Mouse (Mus musculus): ENCODE data around the gene Zfp296. TPM values are rescaled to one million over a fixed set of nuclear protein-coding genes. Genes with fewer than 3 reads are reported as not detected.

Gene Zfp296
- total and polyA plus RNA-seq, 2 experiments from 2014 or later, result 0.16 to 1.2 TPM

DNA sequence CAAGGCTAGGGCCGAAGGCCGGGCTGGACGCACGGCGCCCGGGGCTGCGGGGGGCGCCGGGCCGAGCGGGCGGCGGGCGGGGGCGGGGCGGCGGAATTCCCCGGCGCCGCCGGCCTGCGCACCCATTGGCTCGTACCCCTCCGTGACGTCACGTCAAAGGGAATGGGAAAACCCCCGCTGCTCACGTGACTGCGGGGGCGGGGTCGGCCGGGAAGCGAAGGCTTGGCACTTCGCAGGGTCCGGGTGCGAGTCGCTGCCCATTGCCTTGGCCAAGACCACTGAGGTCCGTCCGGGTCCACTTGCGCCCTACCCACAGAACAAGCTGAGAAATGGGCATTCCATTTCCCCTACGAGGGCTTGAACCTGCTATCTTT lies 52.3 kb downstream of the Zfp296 start, which contains the start of gene Relb:
Relb (minus strand) TSS at position 78 of the 374 bp plus-strand sequence.
- 4% methylated on average over 39 of the region's 41 CpGs for WGBS
- Histone ChIP-seq H3K4me1 (ENCODE audit: insufficient read depth) (no peaks in the 10 kb centered on the region), H3K36me3 (ENCODE audit: insufficient read depth) (peaks cover 20% of the 10 kb centered on the region), H3K4me3 (ENCODE audit: low read depth, low read length) (peak within 1 kb of the TSS; percentile 76), H3K27ac (ENCODE audit: low read depth, low read length) (peak within 1 kb of the TSS; percentile 57; the same call in 1 of the 2 replicates), H3K9ac (peak within 1 kb of the TSS; percentile 49), H3K4me2 (ENCODE audit: low read depth) (peak within 1 kb of the TSS; percentile 92), H3K9me3 (ENCODE audit: low read length) (no peaks in the 10 kb centered on the region), H3K27me3 (ENCODE audit: insufficient read depth, low read length) (no peaks in the 10 kb centered on the region)
- TF ChIP-seq CTCF (IDR thresholded peaks at IDR 0.05; ENCODE audit: low read depth), result no peak
- ATAC-seq (peak; percentile 85), DNase-seq (peak; percentile 92)

Other genes starting within 250 kb of the Zfp296 start
- gene Ercc1, start 232.5 kb upstream of the Zfp296 start, total RNA-seq (2014; rRNA removed), result 56.6 and 73.6 TPM in 2 replicates
- gene Ercc1, start 232.5 kb upstream of the Zfp296 start, polyA plus RNA-seq (2015; fragmentation: Nextera tagmentation; extraction: Ambion mirVana), result 80.5 and 81.0 TPM in 2 replicates
- 12.1 and 15.5 TPM in 2 replicates for gene Cd3eap, start 217.8 kb upstream of the Zfp296 start, total RNA-seq (2014; rRNA removed)
- 19.4 and 21.6 TPM in 2 replicates for gene Cd3eap, start 217.8 kb upstream of the Zfp296 start, polyA plus RNA-seq (2015; fragmentation: Nextera tagmentation; extraction: Ambion mirVana)
- gene Ppp1r13l, start 217.5 kb upstream of the Zfp296 start, total RNA-seq (2014; rRNA removed), result 0.76 and 1.2 TPM in 2 replicates
- 2.0 and 2.1 TPM in 2 replicates for gene Ppp1r13l, start 217.5 kb upstream of the Zfp296 start, polyA plus RNA-seq (2015; fragmentation: Nextera tagmentation; extraction: Ambion mirVana)
- 47.7 and 58.2 TPM in 2 replicates for gene Ercc2, start 195.3 kb upstream of the Zfp296 start, total RNA-seq (2014; rRNA removed)
- 17.9 and 21.8 TPM in 2 replicates for gene Ercc2, start 195.3 kb upstream of the Zfp296 start, polyA plus RNA-seq (2015; fragmentation: Nextera tagmentation; extraction: Ambion mirVana)
- gene Klc3, start 173.2 kb upstream of the Zfp296 start, total RNA-seq (2014; rRNA removed), result 2.2 and 3.0 TPM in 2 replicates
- 2.1 and 2.9 TPM in 2 replicates for gene Klc3, start 173.2 kb upstream of the Zfp296 start, polyA plus RNA-seq (2015; fragmentation: Nextera tagmentation; extraction: Ambion mirVana)
- gene Ckm, start 172.5 kb upstream of the Zfp296 start, total RNA-seq (2014; rRNA removed), result 0.48 and 4.2 TPM in 2 replicates
- gene Ckm, start 172.5 kb upstream of the Zfp296 start, polyA plus RNA-seq (2015; fragmentation: Nextera tagmentation; extraction: Ambion mirVana), result not detected in 2 replicates
- gene Mark4, start 118.5 kb upstream of the Zfp296 start, total RNA-seq (2014; rRNA removed), result 46.7 and 47.1 TPM in 2 replicates
- gene Mark4, start 118.5 kb upstream of the Zfp296 start, polyA plus RNA-seq (2015; fragmentation: Nextera tagmentation; extraction: Ambion mirVana), result 16.1 and 21.0 TPM in 2 replicates
- 0.14 and 0.23 TPM in 2 replicates for gene Exoc3l2, start 114.0 kb upstream of the Zfp296 start, total RNA-seq (2014; rRNA removed)
- gene Exoc3l2, start 114.0 kb upstream of the Zfp296 start, polyA plus RNA-seq (2015; fragmentation: Nextera tagmentation; extraction: Ambion mirVana), result 0.36 and 0.38 TPM in 2 replicates
- gene Bloc1s3, start 68.9 kb upstream of the Zfp296 start, total RNA-seq (2014; rRNA removed), result 17.3 and 17.8 TPM in 2 replicates
- 4.5 and 5.1 TPM in 2 replicates for gene Bloc1s3, start 68.9 kb upstream of the Zfp296 start, polyA plus RNA-seq (2015; fragmentation: Nextera tagmentation; extraction: Ambion mirVana)
- 28.5 and 28.8 TPM in 2 replicates for gene Trappc6a, start 68.9 kb upstream of the Zfp296 start, total RNA-seq (2014; rRNA removed)
- 38.7 and 38.8 TPM in 2 replicates for gene Trappc6a, start 68.9 kb upstream of the Zfp296 start, polyA plus RNA-seq (2015; fragmentation: Nextera tagmentation; extraction: Ambion mirVana)
- gene Nkpd1, start 59.4 kb upstream of the Zfp296 start, total RNA-seq (2014; rRNA removed), result 2.0 and 3.4 TPM in 2 replicates
- 1.1 and 2.3 TPM in 2 replicates for gene Nkpd1, start 59.4 kb upstream of the Zfp296 start, polyA plus RNA-seq (2015; fragmentation: Nextera tagmentation; extraction: Ambion mirVana)
- gene Ppp1r37, start 14.2 kb upstream of the Zfp296 start, total RNA-seq (2014; rRNA removed), result 86.4 and 87.8 TPM in 2 replicates
- 23.4 and 27.2 TPM in 2 replicates for gene Ppp1r37, start 14.2 kb upstream of the Zfp296 start, polyA plus RNA-seq (2015; fragmentation: Nextera tagmentation; extraction: Ambion mirVana)
- 38.2 and 56.4 TPM in 2 replicates for gene Gemin7, start 308 bp downstream of the Zfp296 start, total RNA-seq (2014; rRNA removed)
- 145 and 148 TPM in 2 replicates for gene Gemin7, start 308 bp downstream of the Zfp296 start, polyA plus RNA-seq (2015; fragmentation: Nextera tagmentation; extraction: Ambion mirVana)
- gene Clasrp, start 27.2 kb downstream of the Zfp296 start, total RNA-seq (2014; rRNA removed), result 56.0 and 89.0 TPM in 2 replicates
- 50.1 and 56.8 TPM in 2 replicates for gene Clasrp, start 27.2 kb downstream of the Zfp296 start, polyA plus RNA-seq (2015; fragmentation: Nextera tagmentation; extraction: Ambion mirVana)
- 6.5 and 6.9 TPM in 2 replicates for gene Relb, start 52.2 kb downstream of the Zfp296 start, total RNA-seq (2014; rRNA removed)
- 4.5 and 5.4 TPM in 2 replicates for gene Relb, start 52.2 kb downstream of the Zfp296 start, polyA plus RNA-seq (2015; fragmentation: Nextera tagmentation; extraction: Ambion mirVana)
- gene Clptm1, start 87.7 kb downstream of the Zfp296 start, total RNA-seq (2014; rRNA removed), result 93.2 and 109 TPM in 2 replicates
- 111 and 136 TPM in 2 replicates for gene Clptm1, start 87.7 kb downstream of the Zfp296 start, polyA plus RNA-seq (2015; fragmentation: Nextera tagmentation; extraction: Ambion mirVana)
- 0.86 TPM in 1 of 2 replicates, not detected in the other for gene Apoc2, start 100.7 kb downstream of the Zfp296 start, total RNA-seq (2014; rRNA removed)
- 0.50 TPM in 1 of 2 replicates, not detected in the other for gene Apoc2, start 100.7 kb downstream of the Zfp296 start, polyA plus RNA-seq (2015; fragmentation: Nextera tagmentation; extraction: Ambion mirVana)
- not detected in 2 replicates for gene Gm44805, start 104.1 kb downstream of the Zfp296 start, total RNA-seq (2014; rRNA removed)
- gene Gm44805, start 104.1 kb downstream of the Zfp296 start, polyA plus RNA-seq (2015; fragmentation: Nextera tagmentation; extraction: Ambion mirVana), result not detected in 2 replicates
- gene Apoc4, start 104.2 kb downstream of the Zfp296 start, total RNA-seq (2014; rRNA removed), result not detected in 2 replicates
- gene Apoc4, start 104.2 kb downstream of the Zfp296 start, polyA plus RNA-seq (2015; fragmentation: Nextera tagmentation; extraction: Ambion mirVana), result not detected in 2 replicates
- gene Apoc1, start 115.4 kb downstream of the Zfp296 start, total RNA-seq (2014; rRNA removed), result 2.1 and 5.3 TPM in 2 replicates
- 3.0 and 5.5 TPM in 2 replicates for gene Apoc1, start 115.4 kb downstream of the Zfp296 start, polyA plus RNA-seq (2015; fragmentation: Nextera tagmentation; extraction: Ambion mirVana)
- gene Apoe, start 121.9 kb downstream of the Zfp296 start, total RNA-seq (2014; rRNA removed), result 1,116 and 1,436 TPM in 2 replicates
- 1,283 and 1,495 TPM in 2 replicates for gene Apoe, start 121.9 kb downstream of the Zfp296 start, polyA plus RNA-seq (2015; fragmentation: Nextera tagmentation; extraction: Ambion mirVana)
- 98.9 and 113 TPM in 2 replicates for gene Tomm40, start 138.2 kb downstream of the Zfp296 start, total RNA-seq (2014; rRNA removed)
- 146 and 147 TPM in 2 replicates for gene Tomm40, start 138.2 kb downstream of the Zfp296 start, polyA plus RNA-seq (2015; fragmentation: Nextera tagmentation; extraction: Ambion mirVana)
- gene Nectin2, start 173.2 kb downstream of the Zfp296 start, total RNA-seq (2014; rRNA removed), result 44.2 and 44.7 TPM in 2 replicates
- 47.2 and 48.7 TPM in 2 replicates for gene Nectin2, start 173.2 kb downstream of the Zfp296 start, polyA plus RNA-seq (2015; fragmentation: Nextera tagmentation; extraction: Ambion mirVana)
- gene Bcam, start 193.7 kb downstream of the Zfp296 start, total RNA-seq (2014; rRNA removed), result 12.2 and 19.5 TPM in 2 replicates
- 10.9 and 12.7 TPM in 2 replicates for gene Bcam, start 193.7 kb downstream of the Zfp296 start, polyA plus RNA-seq (2015; fragmentation: Nextera tagmentation; extraction: Ambion mirVana)
- 0.38 and 1.1 TPM in 2 replicates for gene Cblc, start 219.5 kb downstream of the Zfp296 start, total RNA-seq (2014; rRNA removed)
- gene Cblc, start 219.5 kb downstream of the Zfp296 start, polyA plus RNA-seq (2015; fragmentation: Nextera tagmentation; extraction: Ambion mirVana), result 0.67 and 0.84 TPM in 2 replicates
- 0.43 and 0.77 TPM in 2 replicates for gene Bcl3, start 245.5 kb downstream of the Zfp296 start, total RNA-seq (2014; rRNA removed)
- 0.28 and 0.86 TPM in 2 replicates for gene Bcl3, start 245.5 kb downstream of the Zfp296 start, polyA plus RNA-seq (2015; fragmentation: Nextera tagmentation; extraction: Ambion mirVana)